In the genomic region with DNA sequence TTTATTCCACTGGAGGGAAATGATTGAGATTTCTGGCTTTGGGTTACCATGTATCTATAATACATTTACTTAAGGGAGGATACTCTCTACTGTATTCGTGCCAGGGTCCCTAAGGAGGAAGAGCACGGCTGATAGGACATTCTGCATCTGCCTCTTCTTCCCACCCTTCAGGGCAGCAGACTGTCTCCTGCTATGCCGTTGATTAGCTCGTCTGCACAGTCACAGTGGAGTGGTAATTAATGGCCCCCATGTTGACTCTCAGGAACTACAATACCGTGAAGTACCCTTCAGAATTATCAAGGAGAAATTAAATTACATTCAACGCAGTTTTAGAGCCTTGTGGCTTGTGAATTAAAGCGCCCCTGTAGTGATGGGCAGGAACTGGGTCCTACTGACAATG, we compare ENCODE assay signal across 18 mouse cellular contexts. TPM values are rescaled to one million over a fixed set of nuclear protein-coding genes. Genes with fewer than 3 reads are reported as not detected.
DNase-seq lines count a peak whose midpoint lies in the region; ATAC-seq and TF ChIP-seq lines count a peak whose summit lies in the region.
"Had no signal": no experiment of that assay in that cellular context is flagged by ENCODE, and none has a peak within 500 bp of the region (broad histone marks: within the 10 kb centered on the region; RNA-seq: fewer than 3 reads in every experiment).

No protein-coding gene starts in this region.

- H3K9me3 ChIP-seq in forebrain, embryonic 16.5 days (ENCODE audit: control insufficient read depth, low read length), result no peaks in the 10 kb centered on the region
- no peaks in the 10 kb centered on the region for H3K9me3 ChIP-seq in forebrain, embryonic 11.5 days (ENCODE audit: control insufficient read depth, low read length)
- H3K9me3 ChIP-seq in intestine, embryonic 15.5 days, result no peaks in the 10 kb centered on the region
- H3K9me3 ChIP-seq in intestine, postnatal 0 days (ENCODE audit: control insufficient read depth), result no peaks in the 10 kb centered on the region
- no peaks in the 10 kb centered on the region for H3K9me3 ChIP-seq in stomach, embryonic 14.5 days (ENCODE audit: control insufficient read depth, low read depth, low read length)
- H3K9me3 ChIP-seq in stomach, postnatal 0 days (ENCODE audit: control insufficient read depth, low read length), result no peaks in the 10 kb centered on the region
- no peaks in the 10 kb centered on the region for H3K9me3 ChIP-seq in stomach, embryonic 16.5 days (replicated peaks; ENCODE audit: control insufficient read depth, low read length)
- H3K9me3 ChIP-seq: midbrain, embryonic 12.5 days had no signal

- peak overlapping the region; percentile 27; the same call in 1 of the 2 replicates for H3K27ac ChIP-seq in forebrain, embryonic 16.5 days (ENCODE audit: low read length)
- no peak overlapping the region for H3K27ac ChIP-seq in forebrain, embryonic 11.5 days (ENCODE audit: low read depth, low read length)
- H3K27ac ChIP-seq in intestine, embryonic 15.5 days, result peak overlapping the region; percentile 23; the same call in 1 of the 2 replicates
- H3K27ac ChIP-seq in intestine, postnatal 0 days (ENCODE audit: low read depth, low read length), result no peak overlapping the region
- peak overlapping the region; percentile 67 for H3K27ac ChIP-seq in stomach, embryonic 14.5 days (ENCODE audit: low read length)
- no peak overlapping the region for H3K27ac ChIP-seq in stomach, postnatal 0 days (replicated peaks)
- H3K27ac ChIP-seq in stomach, embryonic 16.5 days (ENCODE audit: low read length), result peak overlapping the region; percentile 68
- H3K27ac ChIP-seq: kidney, postnatal 0 days; midbrain, embryonic 12.5 days had no signal

- H3K4me2 ChIP-seq in forebrain, embryonic 16.5 days (ENCODE audit: low read length), result no peak overlapping the region
- H3K4me2 ChIP-seq in forebrain, embryonic 11.5 days (ENCODE audit: low read depth, low read length, severe bottlenecking), result no peak overlapping the region
- H3K4me2 ChIP-seq in intestine, embryonic 15.5 days (replicated peaks), result no peak overlapping the region
- no peak overlapping the region for H3K4me2 ChIP-seq in intestine, postnatal 0 days (replicated peaks; ENCODE audit: low read depth)
- H3K4me2 ChIP-seq in stomach, embryonic 14.5 days (replicated peaks; ENCODE audit: low read depth, low read length), result no peak overlapping the region
- no peak overlapping the region for H3K4me2 ChIP-seq in stomach, postnatal 0 days (replicated peaks; ENCODE audit: low read depth)
- H3K4me2 ChIP-seq in stomach, embryonic 16.5 days (ENCODE audit: low read depth, low read length), result 0 out of 2 replicates have a peak overlapping the region, but pooled peaks have one; percentile 10
- H3K4me2 ChIP-seq: liver, embryonic 11.5 days; midbrain, embryonic 12.5 days had no signal

- no peak overlapping the region for H3K9ac ChIP-seq in forebrain, embryonic 16.5 days (replicated peaks; ENCODE audit: low read depth, low read length)
- no peak overlapping the region for H3K9ac ChIP-seq in forebrain, embryonic 11.5 days (ENCODE audit: low read length)
- no peak overlapping the region for H3K9ac ChIP-seq in intestine, embryonic 15.5 days
- no peak overlapping the region for H3K9ac ChIP-seq in intestine, postnatal 0 days (ENCODE audit: low read depth, low read length)
- no peak overlapping the region for H3K9ac ChIP-seq in stomach, embryonic 14.5 days (replicated peaks; ENCODE audit: low read depth, low read length)
- no peak overlapping the region for H3K9ac ChIP-seq in stomach, postnatal 0 days (ENCODE audit: low read length)
- peak overlapping the region; percentile 40; the same call in 1 of the 2 replicates for H3K9ac ChIP-seq in stomach, embryonic 16.5 days (ENCODE audit: low read length)
- H3K9ac ChIP-seq: midbrain, embryonic 12.5 days had no signal

- no peaks in the 10 kb centered on the region for H3K36me3 ChIP-seq in forebrain, embryonic 16.5 days (ENCODE audit: control insufficient read depth, insufficient read depth)
- H3K36me3 ChIP-seq in forebrain, embryonic 11.5 days (ENCODE audit: control insufficient read depth, insufficient read depth, low read length), result no peaks in the 10 kb centered on the region
- no peaks in the 10 kb centered on the region for H3K36me3 ChIP-seq in intestine, embryonic 15.5 days
- H3K36me3 ChIP-seq in intestine, postnatal 0 days (ENCODE audit: control insufficient read depth, insufficient read depth), result no peaks in the 10 kb centered on the region
- no peaks in the 10 kb centered on the region for H3K36me3 ChIP-seq in stomach, embryonic 14.5 days (ENCODE audit: control insufficient read depth, insufficient read depth, low read length)
- no peaks in the 10 kb centered on the region for H3K36me3 ChIP-seq in stomach, postnatal 0 days (ENCODE audit: control insufficient read depth, insufficient read depth, low read length)
- H3K36me3 ChIP-seq in stomach, embryonic 16.5 days (ENCODE audit: control insufficient read depth, insufficient read depth, low read length), result no peaks in the 10 kb centered on the region
- H3K36me3 ChIP-seq: midbrain, embryonic 12.5 days had no signal

- WGBS in forebrain, embryonic 16.5 days, result 61% methylated on average over 7 of the region's 7 CpGs
- 70% methylated on average over 7 of the region's 7 CpGs for WGBS in forebrain, embryonic 11.5 days
- 61% methylated on average over 7 of the region's 7 CpGs for WGBS in intestine, embryonic 15.5 days
- 69% methylated on average over 7 of the region's 7 CpGs for WGBS in intestine, postnatal 0 days
- WGBS in stomach, embryonic 14.5 days, result 63% methylated on average over 7 of the region's 7 CpGs
- WGBS in stomach, postnatal 0 days, result 62% methylated on average over 7 of the region's 7 CpGs
- WGBS in stomach, embryonic 16.5 days, result 60% methylated on average over 7 of the region's 7 CpGs

- no peak for ATAC-seq in forebrain, embryonic 16.5 days
- ATAC-seq in forebrain, embryonic 11.5 days (replicated peaks; ENCODE audit: low FRiP score), result no peak
- no peak for ATAC-seq in intestine, embryonic 15.5 days
- no peak for ATAC-seq in intestine, postnatal 0 days
- no peak for ATAC-seq in stomach, embryonic 14.5 days (ENCODE audit: insufficient number of reproducible peaks, insufficient read depth, low FRiP score, low read depth)
- ATAC-seq in stomach, postnatal 0 days (ENCODE audit: low FRiP score, low TSS enrichment), result no peak
- no peak for ATAC-seq in stomach, embryonic 16.5 days (ENCODE audit: insufficient read depth, low FRiP score)
- ATAC-seq: inflammation-experienced regulatory T-cells, adult 6 months; Patski had no signal

- no peak for TF ChIP-seq EP300 in stomach, postnatal 0 days (optimal IDR thresholded peaks at IDR 0.05)

- H3K27me3 ChIP-seq in forebrain, embryonic 16.5 days (replicated peaks; ENCODE audit: control insufficient read depth, insufficient read depth, low read length), result no peaks in the 10 kb centered on the region
- no peaks in the 10 kb centered on the region for H3K27me3 ChIP-seq in forebrain, embryonic 11.5 days (ENCODE audit: control insufficient read depth, insufficient read depth, low read length)
- H3K27me3 ChIP-seq in intestine, embryonic 15.5 days (replicated peaks), result no peaks in the 10 kb centered on the region
- H3K27me3 ChIP-seq in intestine, postnatal 0 days (replicated peaks; ENCODE audit: control insufficient read depth, insufficient read depth, low read length), result no peaks in the 10 kb centered on the region
- H3K27me3 ChIP-seq in stomach, embryonic 14.5 days (ENCODE audit: control insufficient read depth, insufficient read depth, low read length), result no peaks in the 10 kb centered on the region
- H3K27me3 ChIP-seq in stomach, postnatal 0 days (ENCODE audit: control insufficient read depth, insufficient read depth, low read length), result no peaks in the 10 kb centered on the region
- no peaks in the 10 kb centered on the region for H3K27me3 ChIP-seq in stomach, embryonic 16.5 days (ENCODE audit: control insufficient read depth, insufficient read depth, low read length)
- H3K27me3 ChIP-seq: midbrain, embryonic 12.5 days; Patski had no signal

- peaks cover 4% of the 10 kb centered on the region; the same call in 1 of the 2 replicates for H3K4me1 ChIP-seq in forebrain, embryonic 16.5 days (replicated peaks; ENCODE audit: control insufficient read depth, insufficient read depth, low read length)
- H3K4me1 ChIP-seq in forebrain, embryonic 11.5 days (replicated peaks; ENCODE audit: control insufficient read depth, insufficient read depth, low read length), result no peaks in the 10 kb centered on the region
- H3K4me1 ChIP-seq in intestine, embryonic 15.5 days (replicated peaks), result peaks cover 7% of the 10 kb centered on the region; the same call in 1 of the 2 replicates
- no peaks in the 10 kb centered on the region for H3K4me1 ChIP-seq in intestine, postnatal 0 days (replicated peaks; ENCODE audit: control insufficient read depth, insufficient read depth, low read length)
- H3K4me1 ChIP-seq in stomach, embryonic 14.5 days (ENCODE audit: control insufficient read depth, insufficient read depth, low read length), result peaks cover 6% of the 10 kb centered on the region; the same call in 1 of the 2 replicates
- H3K4me1 ChIP-seq in stomach, postnatal 0 days (replicated peaks; ENCODE audit: control insufficient read depth, insufficient read depth), result peaks cover 2% of the 10 kb centered on the region; the same call in 1 of the 2 replicates
- peaks cover 11% of the 10 kb centered on the region for H3K4me1 ChIP-seq in stomach, embryonic 16.5 days (ENCODE audit: control insufficient read depth, insufficient read depth, low read length)
- H3K4me1 ChIP-seq: midbrain, embryonic 12.5 days had no signal

- no peak for TF ChIP-seq CTCF in intestine, postnatal 0 days (IDR thresholded peaks at IDR 0.05; ENCODE audit: low read depth)
- no peak for TF ChIP-seq CTCF in stomach, postnatal 0 days (IDR thresholded peaks at IDR 0.05; ENCODE audit: low read depth)

- DNase-seq in forebrain, embryonic 11.5 days (ENCODE audit: low spot score), result no peak
- DNase-seq in stomach, postnatal 0 days (ENCODE audit: low spot score), result no peak
- DNase-seq in cerebellum, postnatal 14 days, result no peak
- DNase-seq: B cell, adult 2 months; cerebellum, adult 11 months; cerebellum, postnatal 36 days; thymus, postnatal 14 days had no signal

- H3K4me3 ChIP-seq in forebrain, embryonic 16.5 days (replicated peaks; ENCODE audit: low read length), result no peak overlapping the region
- H3K4me3 ChIP-seq in forebrain, embryonic 11.5 days (ENCODE audit: low read depth, low read length), result no peak overlapping the region
- H3K4me3 ChIP-seq in intestine, embryonic 15.5 days (replicated peaks), result no peak overlapping the region
- no peak overlapping the region for H3K4me3 ChIP-seq in intestine, postnatal 0 days (ENCODE audit: low read depth, low read length)
- H3K4me3 ChIP-seq in stomach, embryonic 14.5 days (ENCODE audit: low read depth, low read length), result no peak overlapping the region
- H3K4me3 ChIP-seq in stomach, postnatal 0 days (ENCODE audit: low read depth, low read length), result no peak overlapping the region
- H3K4me3 ChIP-seq in stomach, embryonic 16.5 days (replicated peaks; ENCODE audit: low read length), result no peak overlapping the region
- H3K4me3 ChIP-seq: midbrain, embryonic 12.5 days; myocyte had no signal

RNA-seq across cellular contexts. Expression of gene Map4k3, which starts 52.0 kb away (rescaled TPM):
- 28.8 and 33.2 TPM in 2 replicates for polyA plus RNA-seq in forebrain, embryonic 16.5 days (2015; fragmentation: Nextera tagmentation; extraction: Ambion mirVana)
- polyA plus RNA-seq in forebrain, embryonic 11.5 days (2014; fragmentation: Nextera tagmentation; extraction: Ambion mirVana), result 26.6 and 28.1 TPM in 2 replicates
- 23.5 and 24.1 TPM in 2 replicates for polyA plus RNA-seq in intestine, embryonic 15.5 days (2015; fragmentation: Nextera tagmentation; extraction: Ambion mirVana)
- 13.5 and 13.8 TPM in 2 replicates for polyA plus RNA-seq in intestine, postnatal 0 days (2015; fragmentation: Nextera tagmentation; extraction: Ambion mirVana)
- polyA plus RNA-seq in stomach, embryonic 14.5 days (2014; fragmentation: Nextera tagmentation; extraction: Ambion mirVana), result 39.5 and 42.5 TPM in 2 replicates
- 16.9 and 18.1 TPM in 2 replicates for polyA plus RNA-seq in stomach, postnatal 0 days (2015; fragmentation: Nextera tagmentation; extraction: Ambion mirVana)
- polyA plus RNA-seq in stomach, embryonic 16.5 days (2015; fragmentation: Nextera tagmentation; extraction: Ambion mirVana), result 20.0 and 21.5 TPM in 2 replicates

Comparison
In these comparisons a context has a peak if more than half of its experiments do, and no peak if none do; other contexts are left out.
1. H3K27ac ChIP-seq: peak in forebrain, embryonic 16.5 days (single experiment), intestine, embryonic 15.5 days (single experiment), stomach, embryonic 14.5 days (single experiment) and stomach, embryonic 16.5 days (single experiment); none in forebrain, embryonic 11.5 days (single experiment), intestine, postnatal 0 days (single experiment) and stomach, postnatal 0 days (single experiment).